Mouse (Mus musculus): ENCODE data around the gene Ttc13.

DNA sequence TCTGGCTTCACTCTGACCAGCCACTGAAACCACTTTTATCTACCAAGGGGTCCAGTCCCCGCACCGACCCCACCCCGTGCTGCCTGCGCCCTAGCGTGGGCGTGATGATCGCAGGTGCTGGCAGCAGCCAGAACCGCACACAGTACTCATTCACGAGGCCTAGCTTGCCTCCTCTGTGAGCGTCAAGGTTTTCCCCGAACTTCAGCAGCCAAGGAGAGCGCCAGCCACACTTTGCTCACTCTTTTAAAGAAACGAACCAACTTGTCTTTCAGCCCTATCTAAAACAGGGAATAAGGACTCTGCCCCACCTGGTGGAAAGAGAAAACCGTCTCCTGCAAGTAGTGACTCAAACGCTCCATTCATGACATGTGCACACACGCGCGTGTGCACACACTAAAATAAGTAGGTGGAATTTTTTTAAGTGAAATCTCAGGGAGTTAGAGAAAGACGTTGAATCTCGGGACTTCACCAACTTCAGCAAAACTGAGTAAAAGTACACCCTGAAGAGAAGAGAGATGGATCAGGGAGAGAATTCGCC lies 30.6 kb upstream of the Ttc13 start:
- TF ChIP-seq CTCF (IDR thresholded peaks at IDR 0.05; ENCODE audit: control insufficient read depth, insufficient read depth, insufficient read length) = no peak
- TF ChIP-seq MAX (IDR thresholded peaks at IDR 0.05) = no peak
- no peak for TF ChIP-seq CEBPB (IDR thresholded peaks at IDR 0.05; ENCODE audit: low read depth)
- no peak for TF ChIP-seq USF1 (IDR thresholded peaks at IDR 0.05; ENCODE audit: low read depth)
